Mouse (Mus musculus) CH12.LX (cell line): ENCODE measurements around the gene Smpd3. TPM values are rescaled to one million over a fixed set of nuclear protein-coding genes. Genes with fewer than 3 reads are reported as not detected.
A peak's percentile ranks its signal among the peaks of the same experiment; 100 is the strongest.

ENCODE experiments used
- DNase-seq: peaks from one replicate; pipeline ENCODE4 v3.0.0-alpha.2; 2013; ENCODE audit errors: extremely low read depth
- H3K27ac ChIP-seq: 2 replicates; pipeline ENCODE4 v1.5.1; 2012; ENCODE audit warnings: low read depth, mild to moderate bottlenecking, control low read depth, moderate library complexity; ENCODE audit not compliant: insufficient read depth
- H3K27me3 ChIP-seq: replicated peaks from 2 replicates; pipeline ENCODE3; 2012; ENCODE audit warnings: inconsistent platforms
- H3K36me3 ChIP-seq, 2 experiments: replicated peaks in 1 of 2; 2 replicates each; pipeline versions ENCODE3 to v1.6.1; 2012; ENCODE audit warnings: inconsistent platforms in 1 of 2, low read length in 1 of 2, mild to moderate bottlenecking in 1 of 2, mixed read lengths in 1 of 2, moderate library complexity in 1 of 2; ENCODE audit not compliant: control insufficient read depth in 1 of 2, insufficient read depth in 1 of 2
- H3K4me1 ChIP-seq, 2 experiments: 2 replicates each; pipeline ENCODE4 v1.6.1; 2012; ENCODE audit warnings: inconsistent platforms in 1 of 2, moderate library complexity in 1 of 2; ENCODE audit not compliant: insufficient read depth in 2 of 2, control insufficient read depth in 1 of 2
- H3K4me2 ChIP-seq: 2 replicates; pipeline ENCODE4 v1.6.1; 2012; ENCODE audit warnings: low read depth, mild to moderate bottlenecking, control low read depth; ENCODE audit not compliant: poor library complexity, insufficient read depth, severe bottlenecking
- H3K4me3 ChIP-seq, 3 experiments: fragments of 150-350 bp in 1 of 3; sonication (generic) in 1 of 3; replicated peaks in 1 of 3; 2 replicates each; pipeline versions ENCODE3 to v1.5.1; 2011 to 2012; ENCODE audit warnings: low read depth in 2 of 3, low read length in 2 of 3, mild to moderate bottlenecking in 2 of 3, moderate library complexity in 2 of 3, control low read depth in 1 of 3, improper control_type of control experiment in 1 of 3, inconsistent platforms in 1 of 3, mixed read lengths in 1 of 3; ENCODE audit not compliant: poor library complexity in 1 of 3
- H3K79me2 ChIP-seq: replicated peaks from 2 replicates; pipeline ENCODE4 v1.6.1; 2012; ENCODE audit warnings: mild to moderate bottlenecking, moderate library complexity; ENCODE audit not compliant: control insufficient read depth, poor library complexity, insufficient read depth, severe bottlenecking; ENCODE audit errors: extremely low read depth
- H3K9ac ChIP-seq: 2 replicates; pipeline ENCODE4 v1.6.1; 2012; ENCODE audit warnings: low read depth, mild to moderate bottlenecking, control low read depth, moderate library complexity; ENCODE audit not compliant: insufficient read depth
- H3K9me3 ChIP-seq: replicated peaks from 2 replicates; pipeline ENCODE3; 2012; ENCODE audit warnings: low read length, inconsistent platforms, mixed read lengths
- BHLHE40 ChIP-seq: IDR thresholded peaks from 2 replicates; pipeline ENCODE4 v1.6.1; 2011; ENCODE audit warnings: mild to moderate bottlenecking, low read depth, low read length, improper control_type of control experiment
- CHD1 ChIP-seq: IDR thresholded peaks from 2 replicates; pipeline ENCODE4 v1.6.1; 2012; ENCODE audit warnings: low read depth, low read length, improper control_type of control experiment, inconsistent platforms
- CHD2 ChIP-seq: IDR thresholded peaks from 2 replicates; pipeline ENCODE4 v1.6.1; 2011; ENCODE audit warnings: low read length, improper control_type of control experiment
- CTCF ChIP-seq, 2 experiments: IDR thresholded peaks in 1 of 2; conservative IDR thresholded peaks in 1 of 2; 2 replicates each; pipeline ENCODE4 v1.5.1; 2011 to 2012; ENCODE audit warnings: low read depth in 2 of 2, low read length in 2 of 2, improper control_type of control experiment in 1 of 2, inconsistent platforms in 1 of 2, mild to moderate bottlenecking in 1 of 2, moderate library complexity in 1 of 2
- E2F4 ChIP-seq: IDR thresholded peaks from 2 replicates; pipeline ENCODE4 v1.6.1; 2011; ENCODE audit warnings: low read depth, low read length, improper control_type of control experiment; ENCODE audit not compliant: insufficient replicate concordance
- ELF1 ChIP-seq: IDR thresholded peaks from 2 replicates; pipeline ENCODE4 v1.6.1; 2014; ENCODE audit warnings: low read depth, mild to moderate bottlenecking, inconsistent platforms, low read length, improper control_type of control experiment
- ETS1 ChIP-seq: conservative IDR thresholded peaks from 2 replicates; pipeline ENCODE4 v1.6.1; 2012; ENCODE audit warnings: low read depth, mild to moderate bottlenecking, inconsistent platforms, low read length, improper control_type of control experiment, moderate library complexity
- GABPA ChIP-seq: IDR thresholded peaks from 2 replicates; pipeline ENCODE4 v1.6.1; 2012; ENCODE audit warnings: low read depth, low read length, improper control_type of control experiment, inconsistent platforms; ENCODE audit not compliant: insufficient replicate concordance
- HCFC1 ChIP-seq: IDR thresholded peaks from 2 replicates; pipeline ENCODE4 v1.6.1; 2012; ENCODE audit warnings: low read depth, mild to moderate bottlenecking, inconsistent platforms, low read length, improper control_type of control experiment
- IRF4 ChIP-seq: IDR thresholded peaks from 2 replicates; pipeline ENCODE4 v1.6.1; 2014; ENCODE audit warnings: low read depth, mild to moderate bottlenecking, inconsistent platforms, low read length, improper control_type of control experiment
- JUN ChIP-seq: IDR thresholded peaks from 2 replicates; pipeline ENCODE4 v1.6.1; 2011; ENCODE audit warnings: low read depth, mild to moderate bottlenecking, low read length, improper control_type of control experiment, moderate library complexity; ENCODE audit not compliant: insufficient read depth
- JUND ChIP-seq: conservative IDR thresholded peaks from 2 replicates; pipeline ENCODE4 v1.6.1; 2011; ENCODE audit warnings: low read depth, low read length, improper control_type of control experiment
- KAT2A ChIP-seq: IDR thresholded peaks from 2 replicates; pipeline ENCODE4 v1.6.1; 2012; ENCODE audit warnings: low read length, improper control_type of control experiment, inconsistent platforms; ENCODE audit not compliant: insufficient replicate concordance
- MAFK ChIP-seq: IDR thresholded peaks from 2 replicates; pipeline ENCODE4 v1.6.1; 2011; ENCODE audit warnings: low read length, improper control_type of control experiment; ENCODE audit not compliant: insufficient replicate concordance
- MAX ChIP-seq: IDR thresholded peaks from 2 replicates; pipeline ENCODE4 v1.6.1; 2011; ENCODE audit warnings: low read length, improper control_type of control experiment
- MAZ ChIP-seq: IDR thresholded peaks from 2 replicates; pipeline ENCODE4 v1.6.1; 2012; ENCODE audit warnings: low read depth, mild to moderate bottlenecking, inconsistent platforms, low read length, improper control_type of control experiment, moderate library complexity
- MEF2A ChIP-seq: IDR thresholded peaks from 2 replicates; pipeline ENCODE4 v1.6.1; 2014; ENCODE audit warnings: low read depth, mild to moderate bottlenecking, inconsistent platforms, low read length, improper control_type of control experiment, borderline replicate concordance
- MXI1 ChIP-seq: IDR thresholded peaks from 2 replicates; pipeline ENCODE4 v1.6.1; 2011; ENCODE audit warnings: mild to moderate bottlenecking, low read depth, low read length, improper control_type of control experiment
- MYC ChIP-seq: IDR thresholded peaks from 2 replicates; pipeline ENCODE4 v1.6.1; 2011; ENCODE audit warnings: low read depth, mild to moderate bottlenecking, improper control_type of control experiment, low read length
- NRF1 ChIP-seq: IDR thresholded peaks from 2 replicates; pipeline ENCODE4 v1.6.1; 2014; ENCODE audit warnings: low read depth, mild to moderate bottlenecking, inconsistent platforms, low read length, improper control_type of control experiment, moderate library complexity
- PAX5 ChIP-seq: IDR thresholded peaks from 2 replicates; pipeline ENCODE4 v1.6.1; 2012; ENCODE audit warnings: low read length, inconsistent platforms, mixed read lengths
- POLR2A ChIP-seq: IDR thresholded peaks from 2 replicates; pipeline ENCODE4 v1.6.1; 2011; ENCODE audit warnings: low read depth, mild to moderate bottlenecking, improper control_type of control experiment, low read length
- SIN3A ChIP-seq: IDR thresholded peaks from 2 replicates; pipeline ENCODE4 v1.6.1; 2012; ENCODE audit warnings: low read length, improper control_type of control experiment, inconsistent platforms
- TBP ChIP-seq: conservative IDR thresholded peaks from 2 replicates; pipeline ENCODE4 v1.6.1; 2011; ENCODE audit warnings: low read depth, low read length, improper control_type of control experiment
- TCF12 ChIP-seq: IDR thresholded peaks from 2 replicates; pipeline ENCODE4 v1.6.1; 2014; ENCODE audit warnings: low read depth, mild to moderate bottlenecking, inconsistent platforms, low read length, improper control_type of control experiment
- UBTF ChIP-seq: IDR thresholded peaks from 2 replicates; pipeline ENCODE4 v1.6.1; 2012; ENCODE audit warnings: low read depth, mild to moderate bottlenecking, inconsistent platforms, low read length, improper control_type of control experiment, moderate library complexity
- USF1 ChIP-seq: IDR thresholded peaks from 2 replicates; pipeline ENCODE4 v1.6.1; 2014; ENCODE audit warnings: low read depth, mild to moderate bottlenecking, inconsistent platforms, low read length, improper control_type of control experiment
- USF2 ChIP-seq: conservative IDR thresholded peaks from 2 replicates; pipeline ENCODE4 v1.6.1; 2011; ENCODE audit warnings: low read depth, low read length, improper control_type of control experiment
- ZMIZ1 ChIP-seq: IDR thresholded peaks from 2 replicates; pipeline ENCODE4 v1.6.1; 2012; ENCODE audit warnings: low read depth, mild to moderate bottlenecking, inconsistent platforms, low read length, improper control_type of control experiment
- dilution Hi-C: fragments of 300-500 bp; cut with MboI; formaldehyde crosslinking; loops from 2 replicates; pipeline ENCODE4 v1.14.3; 2020; ENCODE audit warnings: low sequenced_read_pairs; ENCODE audit not compliant: extremely low pct_unique_long_range_greater_than_20kb, extremely low pct_ligation_motif_present
- in situ Hi-C: fragments of 300-500 bp; cut with MboI; formaldehyde crosslinking; loops from 3 replicates; pipeline ENCODE4 v1.14.3; 2019; ENCODE audit warnings: low sequenced_read_pairs, low pct_ligation_motif_present, low pct_unique_long_range_greater_than_20kb, mixed read lengths
- polyA plus RNA-seq: library from polyadenylated mRNA; unstranded; fragments of >175 nt; gene quantifications from 2 replicates; pipeline ENCODE4 v1.2.1, GENCODE M21; 2012; ENCODE audit warnings: low read depth; ENCODE audit not compliant: insufficient read length
- total RNA-seq, 2 experiments: library from RNA; depleted of rRNA; stranded (reverse); fragments of 300-350 nt in 1 of 2; fragments of >200 nt in 1 of 2; gene quantifications; 2 replicates each; pipeline ENCODE4 v1.2.3; 2012 to 2014

Smpd3 gene
- total RNA-seq (2012; rRNA removed) (0.21 and 0.25 TPM in 2 replicates), total RNA-seq (2014; rRNA removed) (0.16 and 0.23 TPM in 2 replicates), polyA plus RNA-seq (0.16 and 0.19 TPM in 2 replicates)

GRCm38 (mm10) chr8:106337852-106338521, at the start of gene Smpd3:
TSS of gene Smpd3 (minus strand) at chr8:106337988.
- Histone ChIP-seq H3K4me3 (peak within 1 kb of the TSS; percentile 47 to 55 (median 55)), H3K9me3 (no peaks in the 10 kb centered on the region)
- dilution Hi-C loops (no loop called here), in situ Hi-C loops (no loop called here)
- TF ChIP-seq USF1 (0 out of 2 replicates have a peak, but pooled peaks have one; percentile 31), JUN (no peak), UBTF (peak; percentile 94), GABPA (peak; percentile 62; the same call in 1 of the 2 replicates), MXI1 (peak; percentile 73), TCF12 (peak; percentile 5; the same call in 1 of the 2 replicates), CHD2 (peak; percentile 97), HCFC1 (peak; percentile 98), KAT2A (peak; percentile 98), MAX (peak; percentile 33; the same call in 1 of the 2 replicates), TBP (peak; percentile 70; the same call in 1 of the 2 replicates), BHLHE40 (peak; percentile 67), MEF2A (no peak), CTCF (conservative IDR thresholded peaks at IDR 0.05 in 1 of 2, IDR thresholded peaks at IDR 0.05 in 1 of 2; ENCODE audit: low read depth in 2 of 2, low read length in 2 of 2) (no peak), SIN3A (peak; percentile 83; the same call in 1 of the 2 replicates), NRF1 (no peak; the same call in 1 of the 2 replicates), CHD1 (no peak), USF2 (peak; percentile 36; the same call in 1 of the 2 replicates), ETS1 (peak; percentile 43), IRF4 (peak; percentile 25; the same call in 1 of the 2 replicates), ZMIZ1 (0 out of 2 replicates have a peak, but pooled peaks have one; percentile 11), PAX5 (no peak), POLR2A (peak; percentile 59), E2F4 (no peak), ELF1 (peak; percentile 76; the same call in 1 of the 2 replicates), MYC (peak; percentile 53; the same call in 1 of the 2 replicates), JUND (no peak), MAZ (peak; percentile 91), MAFK (no peak)
- TF ChIP-seq, all 38 proteins: peak for 20
- peak within 1 kb of the TSS; percentile 93 for H3K4me2 ChIP-seq
- peak within 1 kb of the TSS; percentile 51 for H3K9ac ChIP-seq
- peaks cover 7 to 30% of the 10 kb centered on the region in 2 experiments; a peak in 3 of 4 replicates for H3K4me1 ChIP-seq
- no peaks in the 10 kb centered on the region for H3K36me3 ChIP-seq
- no peaks in the 10 kb centered on the region for H3K79me2 ChIP-seq
- DNase-seq = peak; percentile 100
- peaks cover 30% of the 10 kb centered on the region for H3K27me3 ChIP-seq
- H3K27ac ChIP-seq = peak within 1 kb of the TSS; percentile 63; the same call in 1 of the 2 replicates
